Mouse (Mus musculus) hindlimb bud, embryonic 11.5 days (tissue): ENCODE measurements at regions not wholly inside any gene's neighbourhood (a gene's known extent, or its start where the extent isn't known, plus 50 kb on each side); places are given as distances from the start of the nearest gene placed in this dataset.

ENCODE experiments used
- DNase-seq: peaks from one replicate; pipeline ENCODE4 v3.0.0-alpha.2; 2012; ENCODE audit warnings: low read depth, low spot score; ENCODE audit errors: extremely low spot score

GRCm38 (mm10) chr13:60067325-60067724 is 109.8 kb downstream of the Gas1 start:
- DNase-seq, result no peak

GRCm38 (mm10) chr13:60061589-60061988 is 115.6 kb downstream of the Gas1 start:
- no peak for DNase-seq

GRCm38 (mm10) chr13:60057761-60058274 is 119.3 kb downstream of the Gas1 start:
- DNase-seq, result peak; percentile 88

- DNase-seq, result no peak
Measured at GRCm38 (mm10) chr13:60054531-60054930, 122.6 kb downstream of the Gas1 start.

- no peak for DNase-seq
Measured at GRCm38 (mm10) chr13:60054081-60054480, 123.1 kb downstream of the Gas1 start.

- no peak for DNase-seq
Measured at GRCm38 (mm10) chr13:60051866-60052265, 125.3 kb downstream of the Gas1 start.

GRCm38 (mm10) chr13:60050799-60051580 is 126.2 kb downstream of the Gas1 start:
- no peak for DNase-seq

GRCm38 (mm10) chr13:60049703-60050102 is 127.5 kb downstream of the Gas1 start:
- no peak for DNase-seq

GRCm38 (mm10) chr13:60047791-60048730 is 129.1 kb downstream of the Gas1 start:
- no peak for DNase-seq

- DNase-seq, result no peak
Measured at GRCm38 (mm10) chr13:60045752-60046151, 131.4 kb downstream of the Gas1 start.

GRCm38 (mm10) chr13:60044876-60045275 is 132.3 kb downstream of the Gas1 start:
- DNase-seq, result no peak

- DNase-seq, result no peak
Measured at GRCm38 (mm10) chr13:60042443-60042842, 134.7 kb downstream of the Gas1 start.

- DNase-seq, result no peak
Measured at GRCm38 (mm10) chr13:60035536-60036130, 141.5 kb downstream of the Gas1 start.

- no peak for DNase-seq
Measured at GRCm38 (mm10) chr13:60033116-60033515, 144.0 kb downstream of the Gas1 start.

GRCm38 (mm10) chr13:60032586-60032985 is 144.6 kb downstream of the Gas1 start:
- DNase-seq, result no peak

- no peak for DNase-seq
Measured at GRCm38 (mm10) chr13:60029591-60029990, 147.6 kb downstream of the Gas1 start.

- DNase-seq, result no peak
Measured at GRCm38 (mm10) chr13:60020175-60020487, 157.0 kb downstream of the Gas1 start.

GRCm38 (mm10) chr13:60019291-60020174 is 157.6 kb downstream of the Gas1 start:
- no peak for DNase-seq

GRCm38 (mm10) chr13:60015854-60016366 is 161.3 kb downstream of the Gas1 start:
- DNase-seq, result no peak
